Mouse (Mus musculus): ENCODE results near the gene Vegfd.

Vegfd gene

DNA sequence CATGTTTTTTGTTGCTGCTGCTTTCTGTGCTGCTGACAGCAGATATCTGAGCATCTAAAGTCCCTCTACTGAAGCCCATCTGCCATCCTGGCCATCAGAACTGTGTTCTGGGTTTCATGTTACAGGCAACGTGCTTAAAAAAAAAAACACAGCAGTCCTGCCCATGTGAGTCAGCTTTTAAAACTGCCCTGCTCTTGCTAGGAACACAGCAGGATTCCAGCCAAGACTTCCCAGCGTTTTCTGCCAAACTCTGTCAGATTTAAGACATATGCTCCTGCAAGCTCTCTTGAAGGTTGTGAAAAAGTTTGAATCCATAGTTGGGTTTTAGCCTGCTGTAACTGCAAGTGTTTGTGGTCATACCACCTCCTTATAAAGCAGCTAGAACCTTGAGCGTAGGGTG lies at the start of gene Vegfd:
Gene Vegfd (plus strand): TSS at position 298 of the 400 bp plus-strand sequence.
- no peak for DNase-seq

DNA sequence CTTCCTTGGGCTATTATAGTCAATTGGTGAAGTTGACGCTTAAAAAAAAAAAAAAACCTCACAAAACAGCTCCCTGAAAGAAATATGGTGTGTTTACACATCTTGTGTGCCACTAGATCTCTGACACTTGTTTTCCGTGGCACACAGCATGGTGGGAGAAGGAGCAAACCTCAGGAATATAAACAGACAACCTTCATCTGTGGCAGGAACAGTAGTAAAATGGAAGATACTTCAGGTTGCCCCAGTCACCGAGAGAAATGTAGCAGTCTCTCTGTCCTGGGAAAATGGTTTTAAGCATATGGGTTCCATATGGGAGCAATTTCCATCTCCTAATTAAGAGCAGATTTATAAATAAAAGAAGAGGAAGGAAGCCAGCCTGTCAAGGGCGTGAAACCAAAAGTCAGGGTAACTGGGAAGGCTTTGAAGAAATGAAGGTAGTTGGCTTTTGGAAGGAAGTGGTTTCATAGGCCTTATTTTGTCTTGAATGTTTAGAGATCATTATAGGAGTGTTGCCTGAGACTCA lies 49.7 kb upstream of the Vegfd start:
- no peak for DNase-seq

DNA sequence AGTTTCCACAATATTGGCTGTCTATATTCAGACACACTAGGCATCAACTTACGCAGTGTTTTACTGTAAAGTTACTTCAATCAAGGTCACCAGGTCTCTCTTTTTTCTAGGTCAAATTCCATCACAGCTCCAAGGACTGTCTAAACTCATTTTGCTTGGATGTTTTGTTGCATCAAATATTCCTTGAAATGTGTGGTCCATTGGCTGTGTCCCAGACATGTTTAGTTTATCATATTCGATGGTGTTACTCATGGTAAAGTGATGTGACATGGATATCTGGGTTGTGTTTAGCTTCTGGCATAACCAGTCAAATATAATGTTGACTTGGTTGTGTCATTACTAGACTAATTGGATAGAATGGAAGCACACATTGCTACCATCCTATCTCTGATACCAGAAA lies 42.8 kb upstream of the Vegfd start:
- DNase-seq, result no peak

DNA sequence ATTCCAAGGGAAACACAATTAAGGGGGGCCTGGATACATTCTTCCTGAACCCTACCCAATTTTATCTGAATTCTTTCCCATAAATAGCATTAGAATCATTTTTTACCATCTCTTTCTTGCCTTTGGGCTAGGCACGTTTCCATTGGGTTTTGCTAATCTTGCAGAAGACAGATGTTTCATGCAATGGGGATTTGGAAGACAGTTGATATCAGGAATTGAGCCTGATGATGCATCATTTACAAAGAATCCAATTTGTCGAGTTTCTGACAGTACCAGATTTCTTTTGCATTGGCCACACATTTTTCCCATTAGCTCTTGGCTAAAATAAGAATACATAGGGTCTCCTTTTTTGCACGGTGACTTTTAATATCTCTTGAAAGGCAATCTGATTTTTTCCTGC lies 42.4 kb upstream of the Vegfd start:
- no peak for DNase-seq

DNA sequence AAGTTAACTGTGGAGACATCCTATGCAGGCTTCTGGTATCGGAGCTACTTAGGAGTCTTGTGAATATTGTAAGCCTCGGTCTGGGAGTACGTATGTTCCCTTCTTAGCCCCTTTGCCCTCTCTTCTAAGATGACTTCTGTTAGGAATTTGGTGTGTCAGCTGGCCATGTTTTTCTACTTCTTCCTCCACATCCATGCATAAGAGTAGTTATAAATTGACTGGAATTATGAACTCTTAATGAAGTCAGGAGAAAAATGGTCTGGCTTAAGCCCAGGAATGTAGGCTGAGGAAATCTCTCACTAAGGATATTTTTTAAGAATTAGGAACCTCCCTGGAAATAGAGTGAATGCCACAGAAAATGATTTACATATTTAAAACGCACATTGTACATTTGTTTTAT lies 34.6 kb upstream of the Vegfd start:
- DNase-seq, result no peak

DNA sequence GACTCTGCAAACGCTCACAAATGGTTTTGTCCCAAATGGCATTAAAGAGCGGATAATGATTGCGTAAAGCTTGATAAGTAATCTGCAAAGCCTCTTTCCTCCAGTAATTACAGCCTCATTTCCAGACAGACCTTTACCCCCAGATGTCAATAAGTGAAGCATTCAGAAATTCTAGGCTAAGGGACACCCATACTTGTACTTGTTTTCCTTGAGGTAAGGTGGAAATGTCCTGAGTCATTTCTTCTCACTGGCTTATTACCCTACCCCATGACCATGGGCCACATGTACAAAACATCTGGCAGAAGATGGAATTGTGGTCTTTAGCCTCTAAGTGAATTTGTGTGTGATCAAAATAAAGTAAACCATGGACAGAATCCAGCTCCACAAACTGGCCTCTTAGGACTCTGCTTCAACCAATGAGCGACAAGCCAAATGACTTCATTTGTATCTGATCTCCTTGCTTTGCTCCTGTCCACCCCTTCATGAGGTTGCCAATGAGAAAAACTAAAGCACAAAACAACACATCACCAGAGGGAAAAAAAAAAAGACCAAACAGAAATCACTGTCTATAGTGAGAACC lies 27.7 kb upstream of the Vegfd start:
- DNase-seq, result no peak

DNA sequence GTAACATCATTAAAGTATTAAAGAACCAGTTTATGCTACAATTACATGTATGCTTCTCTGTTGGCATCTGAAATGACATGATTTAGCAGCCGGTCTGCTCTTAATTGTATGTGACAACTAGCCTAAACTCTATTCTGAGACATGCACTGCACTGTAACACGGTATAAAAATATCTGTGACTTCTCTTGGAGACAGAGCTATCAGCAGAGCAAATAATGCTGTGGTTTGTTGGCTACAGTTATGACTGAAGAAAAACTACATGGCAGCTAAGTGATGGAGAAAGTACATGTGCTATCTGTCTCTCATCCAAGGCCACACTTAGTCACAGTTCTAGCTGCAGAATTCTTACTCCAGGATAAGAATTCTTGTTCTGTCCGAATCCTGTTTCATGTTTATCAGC lies 24.2 kb upstream of the Vegfd start:
- no peak for DNase-seq

DNA sequence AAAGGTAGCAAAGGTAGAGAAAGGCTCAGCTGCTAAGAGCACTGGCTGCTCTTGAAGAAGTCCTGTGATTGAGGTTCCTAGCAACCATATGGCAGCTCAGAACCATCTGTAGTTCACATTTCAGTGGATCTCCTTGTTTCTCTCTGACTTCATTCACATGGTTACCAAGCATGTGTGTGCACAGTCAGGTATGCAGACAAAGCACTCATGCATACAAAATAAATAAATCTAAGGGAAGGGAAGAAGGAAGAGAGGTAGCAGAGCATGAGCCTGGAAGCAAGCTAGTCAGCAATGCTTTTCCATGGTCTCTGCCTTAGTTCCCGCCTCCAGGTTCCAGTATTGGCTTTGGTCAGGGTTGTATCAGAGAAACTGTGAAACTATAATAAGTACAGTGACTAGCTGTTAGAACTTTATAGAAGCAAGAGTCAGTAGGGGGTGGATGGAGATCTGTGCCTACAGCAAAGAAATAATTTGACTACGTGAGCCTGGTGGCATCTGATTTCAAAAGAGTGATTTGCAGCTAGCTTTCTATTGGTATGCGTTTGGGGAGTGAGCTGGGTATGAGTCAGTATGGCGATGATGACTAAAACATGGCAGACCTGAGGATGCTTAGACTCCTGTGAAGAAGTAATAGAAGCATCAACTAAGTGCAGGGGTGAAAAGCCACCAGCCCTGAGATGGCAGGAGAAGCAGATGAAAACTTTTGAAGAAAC lies 7.9 kb upstream of the Vegfd start:
- DNase-seq, result no peak

DNA sequence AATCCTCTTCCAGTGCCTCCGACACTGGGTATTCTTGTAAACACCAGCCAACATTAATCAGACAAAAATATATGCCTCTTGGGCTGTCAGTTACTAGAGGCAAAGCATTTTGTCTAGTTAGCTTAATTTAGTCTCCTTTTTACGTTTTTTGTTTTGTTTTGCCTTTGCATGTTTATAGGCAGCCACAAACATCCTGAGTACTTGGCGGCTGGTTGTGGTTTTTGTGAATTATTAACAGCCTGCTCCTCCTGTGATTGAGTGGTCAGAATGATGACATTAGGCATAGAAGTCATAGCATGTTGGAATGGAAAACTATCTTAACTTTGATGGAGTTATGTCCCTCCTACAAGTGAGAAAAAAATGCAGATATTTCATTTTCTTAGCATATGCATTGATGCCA lies 2.6 kb upstream of the Vegfd start:
- DNase-seq, result no peak

DNA sequence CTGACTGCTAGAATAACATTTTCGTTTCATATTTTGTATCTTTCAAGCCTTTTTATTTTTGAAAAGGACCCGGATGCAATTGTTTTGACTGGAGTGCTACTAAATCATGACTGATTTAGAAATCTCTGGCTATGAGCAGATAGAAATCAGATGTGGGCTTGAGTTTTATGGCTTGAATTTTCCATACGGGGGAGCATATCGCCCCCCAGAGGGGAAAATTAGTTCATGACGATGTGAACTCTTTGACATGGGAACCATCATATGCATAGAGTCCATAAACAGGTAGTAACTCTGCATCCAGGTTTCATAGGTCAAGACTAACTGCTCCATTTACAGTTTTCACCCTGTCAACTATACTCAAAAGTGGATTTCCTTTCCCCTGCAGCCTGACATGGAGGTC lies 1.4 kb downstream of the Vegfd start:
- no peak for DNase-seq

DNA sequence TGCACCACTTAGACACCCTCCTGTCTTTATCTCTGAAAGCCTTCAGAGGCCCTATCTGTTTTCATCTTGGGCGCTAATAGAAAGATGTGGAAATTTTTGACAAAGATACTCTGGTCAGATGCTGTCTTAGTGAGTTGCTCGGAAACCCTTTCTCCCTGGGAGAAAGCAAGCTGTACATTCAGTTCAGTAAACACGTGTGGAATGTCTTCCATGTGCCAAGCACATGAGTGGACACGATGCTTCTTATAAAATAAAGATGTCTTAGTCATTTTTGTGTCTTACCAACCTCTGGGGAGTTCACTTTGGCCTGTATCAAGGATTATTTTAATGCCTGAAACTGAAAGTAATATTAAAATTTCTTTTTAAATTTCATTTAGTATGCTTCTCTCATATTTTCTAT lies 6.5 kb downstream of the Vegfd start:
- no peak for DNase-seq

DNA sequence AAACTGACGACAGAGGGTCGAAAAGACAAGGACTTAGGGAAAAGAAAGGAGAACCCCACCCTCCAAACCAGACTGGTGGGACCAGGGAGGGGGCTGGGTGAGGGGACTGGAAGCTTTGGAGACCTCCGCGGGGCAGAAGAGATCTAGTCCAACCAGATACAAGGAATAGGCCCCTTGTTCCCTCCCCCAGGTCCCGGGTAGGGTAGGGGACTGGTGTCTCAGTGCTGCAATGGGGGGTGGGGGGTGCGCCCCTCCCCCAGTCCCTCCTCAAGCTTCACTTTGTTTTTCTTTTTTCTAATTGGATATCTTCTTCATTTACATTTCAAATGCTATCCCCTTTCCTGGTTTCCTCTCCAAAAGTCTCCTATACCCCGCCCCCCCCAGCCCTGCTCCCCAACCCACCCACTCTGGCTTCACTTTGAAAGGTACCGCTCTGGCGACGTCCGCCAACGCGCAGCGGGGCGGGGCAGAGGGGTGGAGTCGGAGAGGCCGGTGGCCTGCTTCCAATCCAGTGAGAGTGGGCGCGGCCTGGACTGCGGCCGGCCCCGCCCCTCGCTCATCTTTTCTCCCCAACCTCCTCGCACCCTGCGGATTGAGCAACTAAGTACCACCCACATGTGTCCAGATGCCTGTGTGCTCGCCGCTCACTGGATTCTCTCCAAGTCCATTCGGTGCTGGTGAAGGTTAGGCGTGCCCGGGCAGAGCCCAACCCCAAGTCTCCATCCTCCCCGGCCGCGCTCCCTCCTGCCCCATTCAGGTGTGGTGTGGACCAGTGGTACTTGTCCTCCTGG lies 8.6 kb downstream of the Vegfd start:
- DNase-seq, result peak; percentile 86

DNA sequence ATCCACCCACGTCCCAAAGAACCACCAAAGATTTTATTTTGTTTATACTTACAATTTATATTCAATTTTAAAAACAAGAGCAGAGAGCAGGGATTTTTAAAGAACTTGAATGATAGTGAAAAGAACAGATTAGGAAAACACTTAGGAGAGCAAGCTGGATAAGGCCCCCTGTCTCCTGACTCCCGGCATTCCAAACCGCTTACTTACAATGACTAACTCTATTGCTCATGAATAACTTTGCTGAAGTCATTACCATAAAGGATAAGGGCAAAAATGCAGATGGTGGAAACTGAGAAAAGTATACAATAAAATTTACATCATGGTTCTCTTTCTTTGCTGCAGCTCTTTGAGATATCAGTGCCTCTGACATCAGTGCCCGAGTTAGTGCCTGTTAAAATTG lies 20.9 kb downstream of the Vegfd start:
- no peak for DNase-seq

DNA sequence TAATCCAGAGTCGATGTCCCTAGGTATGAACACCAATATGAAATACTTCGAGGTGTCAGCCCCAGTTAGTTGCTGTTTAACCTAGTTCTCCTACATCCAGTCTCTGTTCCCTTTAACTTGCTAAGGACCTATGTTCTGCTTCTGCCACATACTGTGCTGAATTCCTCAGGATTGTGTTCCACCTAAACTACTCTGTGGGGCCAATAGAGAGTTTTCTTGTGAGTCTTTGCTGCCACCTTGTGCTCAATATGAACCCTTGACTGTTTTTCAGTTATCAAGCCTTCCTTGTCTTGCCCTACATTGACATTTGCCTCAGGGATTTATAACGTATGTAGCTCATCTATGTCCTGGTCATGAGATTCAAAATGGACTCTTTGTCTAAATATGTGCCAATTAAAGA lies 25.3 kb downstream of the Vegfd start:
- no peak for DNase-seq

DNA sequence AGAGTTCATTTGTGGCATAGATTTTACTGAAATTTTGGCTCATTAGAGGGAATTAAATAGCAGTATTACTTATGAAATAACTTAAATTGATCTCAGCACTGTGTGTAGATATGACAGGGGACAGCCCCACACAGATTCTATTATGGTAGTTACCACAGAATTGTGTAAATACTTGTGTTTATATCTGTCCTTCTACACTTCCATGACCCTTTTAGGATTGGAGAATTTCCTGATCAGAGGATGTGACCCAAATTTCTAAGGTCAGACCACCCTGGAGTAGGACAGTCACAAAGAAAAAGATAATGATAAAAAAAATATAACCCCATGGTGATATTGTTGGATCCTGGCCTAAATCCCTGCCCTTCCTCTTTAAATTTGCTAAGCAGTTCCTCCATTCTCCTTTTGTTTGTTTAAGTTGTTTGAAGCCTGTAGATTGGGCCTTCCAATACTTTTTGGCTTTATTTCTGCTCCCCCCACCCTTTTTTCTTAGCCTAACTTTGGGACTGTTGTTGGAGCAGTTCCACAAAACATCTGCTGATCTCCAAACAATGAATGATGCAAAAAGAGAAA lies 32.0 kb downstream of the Vegfd start:
- no peak for DNase-seq

DNA sequence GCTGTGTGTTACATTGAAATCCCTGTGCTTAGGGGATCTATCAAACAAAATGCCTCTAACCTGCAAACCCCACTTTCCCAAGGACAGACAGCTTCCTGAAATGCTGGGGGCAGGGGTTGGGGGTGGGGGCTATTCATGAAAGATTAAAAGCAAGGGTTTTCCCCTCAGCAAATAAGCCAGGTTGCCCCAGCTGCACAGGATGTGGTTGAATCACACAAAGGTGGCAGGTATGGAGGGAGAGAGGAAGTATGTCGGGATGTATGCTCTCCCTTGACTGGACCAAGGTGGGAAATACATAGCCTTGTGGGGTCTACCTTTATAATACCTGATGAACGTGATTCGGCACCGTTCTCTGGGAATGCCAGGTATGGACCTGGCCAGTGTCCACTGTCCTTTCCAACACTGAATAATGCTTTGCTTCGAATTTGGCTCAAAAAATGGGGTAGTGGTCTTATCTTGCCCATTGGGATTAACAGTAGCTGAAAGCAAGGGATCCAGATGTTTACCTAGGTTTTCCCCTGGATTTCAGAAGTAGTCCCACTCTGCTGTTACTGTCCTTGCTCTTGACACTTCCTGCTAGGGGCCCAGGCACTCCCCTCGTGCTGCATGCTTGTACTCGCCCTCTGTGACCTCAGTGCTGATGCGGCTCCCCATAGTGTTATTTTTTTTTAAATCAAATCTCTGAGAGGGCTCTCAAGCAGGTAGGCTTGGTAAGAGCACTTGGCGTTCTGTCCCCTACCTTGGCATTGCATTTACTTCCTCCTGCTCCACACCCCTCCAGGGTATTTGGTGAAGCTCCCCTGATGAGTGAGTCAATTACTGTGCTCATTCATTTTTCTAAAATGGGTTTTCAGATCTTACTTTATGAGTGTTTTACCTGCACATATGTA lies 33.2 kb downstream of the Vegfd start:
- peak; percentile 55 for DNase-seq

DNA sequence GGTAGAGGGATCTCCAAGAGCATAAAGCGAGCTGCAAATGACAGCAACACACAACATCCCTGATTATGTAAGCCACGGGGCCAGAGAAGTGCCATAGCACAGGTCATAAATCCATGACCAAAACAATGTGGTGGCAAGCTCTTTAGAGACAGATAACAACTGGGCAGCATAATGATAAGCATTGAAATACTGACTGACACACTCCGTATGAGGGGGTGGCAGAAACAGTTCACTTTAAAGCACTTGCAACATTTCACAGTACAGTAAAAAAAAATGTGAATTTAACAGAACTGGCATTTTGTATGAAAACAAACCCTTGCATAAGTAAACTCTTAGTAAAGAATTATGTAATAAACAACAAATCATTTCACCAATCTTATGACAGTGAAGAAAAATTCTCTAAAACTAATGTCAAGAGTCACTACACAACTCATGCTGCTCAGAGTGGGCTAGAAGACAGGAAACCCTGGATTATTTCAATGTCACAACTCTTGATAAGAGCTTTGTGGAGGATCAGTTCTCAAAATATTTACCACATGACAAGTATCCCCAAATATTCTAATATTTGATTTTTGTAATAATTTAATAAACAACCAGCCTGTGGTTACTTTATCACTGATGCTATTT lies 35.2 kb downstream of the Vegfd start:
- DNase-seq, result no peak

DNA sequence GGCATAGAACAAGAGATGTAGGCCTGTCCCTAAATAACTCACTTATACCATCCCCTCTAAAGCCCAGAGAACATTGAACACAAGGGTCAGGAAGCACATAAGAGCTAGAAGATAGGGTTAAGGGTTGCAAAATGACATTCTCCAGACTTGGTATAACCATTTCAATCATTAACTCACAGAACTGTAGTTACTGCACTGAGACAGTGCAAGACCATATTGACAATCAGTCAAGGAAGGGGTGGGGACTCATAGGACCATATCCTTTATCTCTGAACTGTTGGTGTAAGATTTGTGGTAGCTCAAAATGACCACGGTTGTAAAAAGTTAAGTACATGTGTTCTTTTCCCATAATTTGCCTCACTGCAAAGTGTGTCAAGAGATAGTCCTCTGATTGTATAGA lies 37.4 kb downstream of the Vegfd start:
- DNase-seq, result no peak

DNA sequence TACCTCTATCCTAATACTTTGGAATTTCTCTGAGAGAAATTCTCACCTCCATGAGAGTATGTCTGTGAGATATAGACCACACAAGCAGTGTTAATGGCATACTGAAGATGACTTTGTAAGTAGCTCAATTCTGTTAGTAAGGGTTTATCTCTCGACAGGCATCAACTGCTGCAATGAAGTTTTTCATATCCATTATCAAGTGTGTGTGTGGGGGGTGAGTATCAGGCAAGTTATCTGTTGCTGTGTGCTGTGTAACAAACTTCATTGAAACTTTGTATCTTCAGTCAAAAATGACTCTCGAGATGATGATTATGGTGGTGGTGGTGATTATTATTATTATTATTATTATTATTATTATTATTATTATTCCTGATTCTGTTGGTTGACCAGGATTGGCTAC lies 43.6 kb downstream of the Vegfd start:
- no peak for DNase-seq

DNA sequence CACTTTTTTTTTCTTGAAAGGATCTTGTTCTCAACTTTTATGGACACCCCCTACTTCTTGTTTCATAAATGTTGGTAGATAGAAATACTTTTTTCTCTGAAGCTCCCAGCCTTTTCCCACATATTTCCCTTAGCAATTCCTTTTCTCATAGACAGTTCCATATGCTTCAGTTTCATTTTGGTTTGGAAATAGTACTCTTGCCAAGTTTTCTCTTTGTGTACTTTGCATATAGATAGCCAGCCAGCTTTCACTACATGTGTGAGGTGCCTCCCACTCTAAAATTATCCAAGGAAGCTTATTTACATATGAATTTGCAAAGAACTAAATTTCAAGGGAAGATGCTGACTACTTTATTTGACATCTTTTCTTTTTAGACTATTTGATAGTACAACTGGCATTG lies 44.8 kb downstream of the Vegfd start:
- no peak for DNase-seq

DNA sequence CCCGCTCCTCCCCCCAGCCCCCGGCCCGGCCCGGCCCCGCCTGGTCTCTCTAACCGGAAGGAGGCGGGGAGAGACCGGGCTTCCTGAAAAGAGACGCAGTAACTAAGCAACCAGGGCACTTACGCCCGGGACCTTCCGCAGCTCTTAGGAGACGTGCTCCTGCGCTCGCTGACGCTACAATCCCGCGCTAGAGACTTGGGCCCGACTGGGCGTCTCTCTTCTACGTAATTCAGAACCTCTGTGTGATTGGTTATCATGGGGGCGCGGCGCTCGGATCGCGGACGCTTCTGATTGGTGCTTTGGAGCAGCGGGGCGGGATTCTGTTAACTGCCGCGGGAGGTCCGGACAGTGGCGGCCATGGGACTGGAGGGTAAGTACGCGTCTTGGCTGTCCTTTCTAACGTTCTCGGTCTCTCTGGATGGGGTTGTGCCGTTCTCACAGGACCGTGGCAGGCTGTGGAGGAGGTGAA lies 46.3 kb downstream of the Vegfd start, which contains the start of gene Piga:
Gene Piga (plus strand): TSS at position 317 of the 469 bp plus-strand sequence.
- DNase-seq, result peak; percentile 88

DNA sequence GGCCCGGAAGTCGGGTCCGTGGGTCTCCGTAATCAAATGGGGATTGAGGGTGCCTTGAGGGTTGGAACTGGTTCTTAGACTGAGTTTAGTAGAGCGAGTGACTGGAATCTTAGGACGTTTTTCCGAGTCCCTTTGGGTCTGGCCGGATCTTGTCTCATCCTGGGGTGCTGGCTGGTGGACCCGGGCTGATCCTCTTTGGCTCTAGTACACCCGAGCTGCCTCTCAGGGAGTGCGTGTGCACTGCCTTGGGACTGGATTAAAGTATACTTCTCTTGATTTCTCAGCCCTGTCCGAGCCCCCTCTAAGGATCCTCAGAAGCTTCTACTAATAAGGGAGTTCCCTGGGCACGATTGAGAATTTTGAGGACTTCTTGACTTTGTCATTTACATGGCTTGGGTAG lies 46.8 kb downstream of the Vegfd start:
- DNase-seq, result no peak
